Mouse (Mus musculus) cortical plate, adult 2 months (tissue): ENCODE measurements at regions not wholly inside any gene's neighbourhood (a gene's known extent, or its start where the extent isn't known, plus 50 kb on each side); places are given as distances from the start of the nearest gene placed in this dataset.

Source experiments
- CTCF ChIP-seq: fragments of 200-500 bp; IDR thresholded peaks from 2 replicates; pipeline ENCODE4 v1.5.1; 2011; ENCODE audit warnings: mild to moderate bottlenecking, control low read depth, low read length; ENCODE audit not compliant: insufficient read depth; ENCODE audit errors: extremely low read depth
- POLR2A ChIP-seq: fragments of 200-500 bp; IDR thresholded peaks from 2 replicates; pipeline ENCODE4 v1.6.1; 2011; ENCODE audit warnings: mild to moderate bottlenecking, low read length, control low read depth; ENCODE audit not compliant: insufficient read depth; ENCODE audit errors: extremely low read depth

DNA sequence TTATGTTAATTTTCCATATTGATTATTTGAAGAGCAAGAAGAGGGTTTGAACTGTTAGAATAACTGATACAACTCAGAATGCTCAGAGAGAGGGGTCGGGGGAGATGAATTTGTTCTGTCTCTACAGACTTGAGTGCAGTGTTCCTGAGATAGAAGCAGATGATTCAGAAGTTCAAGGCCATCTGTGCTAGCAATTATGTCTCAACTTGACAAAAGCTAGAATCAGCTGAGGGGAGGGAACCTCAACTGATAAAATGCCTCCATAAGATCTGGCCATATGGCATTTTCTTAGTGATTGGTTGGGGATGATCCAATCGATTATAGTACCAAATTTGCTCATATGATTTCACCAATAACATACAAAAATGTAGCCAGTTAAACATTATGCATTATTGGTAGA, 914.9 kb downstream of the Tecrl start:
- TF ChIP-seq CTCF (no peak), POLR2A (no peak)
